Mouse (Mus musculus) bone marrow macrophage, adult 2 months (primary cell): ENCODE data around the gene Vmn2r3.

ENCODE experiments used
- CTCF ChIP-seq: IDR thresholded peaks from 2 replicates; pipeline ENCODE4 v1.5.1; 2012; ENCODE audit warnings: low read depth, mild to moderate bottlenecking, low read length, moderate library complexity
- POLR2A ChIP-seq: IDR thresholded peaks from 2 replicates; pipeline ENCODE4 v1.6.1; 2012; ENCODE audit warnings: mild to moderate bottlenecking, low read depth, low read length, borderline replicate concordance

DNA sequence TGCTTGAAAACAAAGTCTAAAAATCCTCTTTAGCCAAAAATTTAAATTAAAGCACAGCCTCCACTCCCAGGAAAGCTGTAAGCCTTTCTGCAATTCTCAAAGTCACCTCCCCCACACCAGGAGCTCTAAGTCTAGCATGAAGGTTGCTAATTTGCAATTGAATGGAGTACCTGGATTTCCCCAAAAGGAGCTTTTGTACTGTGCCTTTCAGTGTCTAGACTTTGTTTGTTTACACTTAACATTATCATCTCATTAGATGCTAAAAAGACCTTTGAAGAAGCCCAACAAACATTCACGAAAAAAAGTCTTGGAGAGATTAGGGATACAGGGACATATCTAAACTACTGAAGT lies 23.8 kb downstream of the Vmn2r3 start:
- TF ChIP-seq CTCF (no peak), POLR2A (no peak)
